Mouse (Mus musculus) small intestine, adult 2 months (tissue): Measurements from ENCODE around the gene Rhbdd2.

Experiments
- CTCF ChIP-seq: fragments of 200-500 bp; IDR thresholded peaks from 2 replicates; pipeline ENCODE4 v1.5.1; 2012; ENCODE audit warnings: low read depth, mild to moderate bottlenecking, control low read depth, inconsistent platforms, low read length, moderate library complexity, mixed read lengths; ENCODE audit not compliant: insufficient replicate concordance, insufficient read length; ENCODE audit errors: extremely low read depth
- POLR2A ChIP-seq: fragments of 200-500 bp; IDR thresholded peaks from 2 replicates; pipeline ENCODE4 v1.6.1; 2012; ENCODE audit warnings: low read depth, mild to moderate bottlenecking, control low read depth, inconsistent platforms, low read length, moderate library complexity

DNA sequence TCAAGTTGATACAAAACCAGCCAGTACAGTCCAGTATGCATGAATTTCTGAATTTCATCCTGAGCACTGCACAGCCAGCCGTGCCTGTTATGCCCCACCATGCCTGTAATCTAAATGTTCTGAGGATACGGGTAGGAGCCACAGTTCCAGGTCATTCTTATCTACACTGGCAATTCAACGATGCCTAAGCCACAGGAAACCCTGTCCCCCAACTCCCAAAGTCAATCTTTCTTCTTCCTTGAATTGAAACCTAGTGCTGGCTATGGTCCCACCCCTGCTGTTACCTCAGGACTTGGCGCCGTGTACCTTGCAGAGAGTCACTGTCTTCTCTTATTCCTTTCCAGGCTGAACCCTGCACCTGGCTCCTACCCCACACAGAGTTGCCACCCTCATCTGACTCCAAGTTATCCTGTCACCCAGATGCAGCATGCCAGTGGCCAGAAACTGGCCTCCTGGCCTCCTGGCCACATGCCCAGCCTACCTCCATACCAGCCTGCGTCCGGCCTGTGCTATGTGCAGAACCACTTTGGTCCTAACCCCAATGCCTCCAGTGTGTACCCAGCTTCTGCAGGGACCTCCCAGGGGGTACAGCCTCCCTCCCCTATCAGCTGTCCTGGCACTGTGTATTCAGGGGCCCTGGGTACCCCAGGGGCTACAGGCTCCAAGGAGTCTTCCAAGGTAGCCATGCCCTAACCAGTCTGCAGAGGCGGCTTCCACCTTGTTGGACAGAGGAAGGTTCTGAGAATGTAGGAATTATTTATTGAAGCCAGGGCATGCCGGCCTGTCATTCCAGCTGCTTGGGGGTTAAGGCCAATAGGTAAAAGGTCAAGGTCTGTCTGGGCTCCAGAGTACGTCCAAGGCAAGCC is 10.5 kb downstream of the Rhbdd2 start:
- no peak for TF ChIP-seq CTCF
- no peak for TF ChIP-seq POLR2A
